Mouse (Mus musculus) ES-Bruce4 (cell line): ENCODE results near the gene Nrsn2. TPM values are rescaled to one million over a fixed set of nuclear protein-coding genes. Genes with fewer than 3 reads are reported as not detected.

Experiments
- H3K27ac ChIP-seq: 2 replicates; pipeline ENCODE4 v1.5.1; 2012; ENCODE audit warnings: low read length, inconsistent platforms; ENCODE audit not compliant: insufficient read depth
- H3K27me3 ChIP-seq: 2 replicates; pipeline ENCODE4 v1.6.1; 2012; ENCODE audit warnings: mild to moderate bottlenecking, low read length, inconsistent platforms; ENCODE audit not compliant: control insufficient read depth, poor library complexity, insufficient read depth, severe bottlenecking
- H3K36me3 ChIP-seq: 2 replicates; pipeline ENCODE4 v1.6.1; 2012; ENCODE audit warnings: inconsistent platforms, mild to moderate bottlenecking, low read length, moderate library complexity; ENCODE audit not compliant: control insufficient read depth, poor library complexity, insufficient read depth, severe bottlenecking
- H3K4me1 ChIP-seq: one replicate; pipeline ENCODE4 v1.8.1; 2011; ENCODE audit warnings: low read length; ENCODE audit not compliant: control insufficient read depth, insufficient read depth
- H3K4me3 ChIP-seq: 2 replicates; pipeline ENCODE4 v1.5.1; 2011; ENCODE audit warnings: low read depth, mild to moderate bottlenecking, low read length
- H3K9ac ChIP-seq: 2 replicates; pipeline ENCODE4 v1.6.1; 2012; ENCODE audit warnings: low read depth, mild to moderate bottlenecking, inconsistent platforms; ENCODE audit not compliant: poor library complexity, severe bottlenecking
- H3K9me3 ChIP-seq: replicated peaks from 2 replicates; pipeline ENCODE4 v1.6.1; 2012; ENCODE audit warnings: mild to moderate bottlenecking, low read length, inconsistent platforms; ENCODE audit not compliant: control insufficient read depth, poor library complexity, insufficient read depth, severe bottlenecking
- CTCF ChIP-seq: IDR thresholded peaks from one replicate; pipeline ENCODE4 v1.8.1; 2011; ENCODE audit warnings: low read depth, low read length
- EP300 ChIP-seq: IDR thresholded peaks from 2 replicates; pipeline ENCODE4 v1.6.1; 2011; ENCODE audit warnings: low read depth, low read length; ENCODE audit not compliant: insufficient read depth
- POLR2A ChIP-seq: IDR thresholded peaks from one replicate; pipeline ENCODE4 v1.8.1; 2011; ENCODE audit warnings: low read length; ENCODE audit not compliant: insufficient read depth
- polyA plus RNA-seq: library from polyadenylated mRNA; stranded (reverse); fragments of >200 nt; gene quantifications from 2 replicates; pipeline ENCODE4 v1.2.4, GENCODE M21; 2011; ENCODE audit warnings: low read depth; ENCODE audit not compliant: missing spikeins, insufficient read depth, insufficient read length

Nrsn2 gene
- 1.1 TPM in 1 of 2 replicates, not detected in the other for polyA plus RNA-seq

DNA sequence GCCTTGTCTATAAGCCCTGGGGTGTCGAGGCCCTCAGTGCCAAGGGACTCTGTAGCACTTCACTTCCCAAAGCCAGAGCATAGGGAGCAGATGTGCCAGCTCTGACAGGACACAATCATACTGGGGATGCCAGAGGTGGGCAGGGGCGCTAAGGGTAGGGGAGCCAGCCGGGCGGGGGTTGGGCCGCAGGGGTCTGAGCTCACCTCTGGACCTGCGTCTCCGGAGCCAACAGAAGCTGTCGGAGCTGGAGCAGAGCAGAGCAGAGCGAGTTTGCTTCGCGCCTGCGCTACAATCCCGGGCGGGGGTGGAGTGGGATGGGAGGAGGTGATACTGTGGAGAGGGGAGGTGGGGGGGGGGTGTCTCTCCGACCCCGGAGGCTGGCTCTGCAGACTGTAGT lies at the start of gene Nrsn2:
Gene Nrsn2, minus strand, starts transcription at position 294 of the 397 bp plus-strand sequence.
- H3K4me3 ChIP-seq, result peak within 1 kb of the TSS; percentile 12; the same call in 1 of the 2 replicates
- no peaks in the 10 kb centered on the region for H3K27me3 ChIP-seq
- TF ChIP-seq CTCF, result no peak
- TF ChIP-seq EP300, result no peak
- no peak for TF ChIP-seq POLR2A
- no peak within 1 kb of the TSS for H3K27ac ChIP-seq
- H3K9ac ChIP-seq, result no peak within 1 kb of the TSS
- no peaks in the 10 kb centered on the region for H3K9me3 ChIP-seq
- peaks cover 3% of the 10 kb centered on the region for H3K4me1 ChIP-seq
- H3K36me3 ChIP-seq, result no peaks in the 10 kb centered on the region

DNA sequence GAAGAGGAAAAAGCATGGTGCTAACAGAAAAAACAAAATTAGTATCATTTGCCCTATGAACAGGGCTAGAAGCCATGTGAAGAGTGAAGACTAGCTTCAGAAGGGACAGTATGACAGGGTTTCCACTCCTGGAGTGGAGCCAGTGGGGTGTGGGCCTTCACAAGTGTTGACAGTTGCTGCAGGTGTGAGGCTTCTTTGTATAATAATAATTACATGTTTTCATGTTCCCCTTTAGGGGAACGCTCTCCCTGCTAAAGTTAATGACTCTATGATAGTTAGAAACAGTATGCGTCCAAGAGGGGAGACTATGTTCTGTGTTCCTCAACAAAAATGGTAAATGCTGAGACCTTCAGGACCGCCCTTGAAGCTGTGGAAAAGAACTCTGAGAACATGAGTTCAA lies 39.3 kb upstream of the Nrsn2 start:
- TF ChIP-seq CTCF (no peak), POLR2A (no peak), EP300 (no peak)
- Histone ChIP-seq H3K27ac (no peak overlapping the region), H3K36me3 (no peaks in the 10 kb centered on the region), H3K27me3 (no peaks in the 10 kb centered on the region), H3K9me3 (peaks cover 6% of the 10 kb centered on the region; the same call in 1 of the 2 replicates), H3K4me3 (no peak overlapping the region), H3K4me1 (no peaks in the 10 kb centered on the region), H3K9ac (peak overlapping the region; percentile 93)

DNA sequence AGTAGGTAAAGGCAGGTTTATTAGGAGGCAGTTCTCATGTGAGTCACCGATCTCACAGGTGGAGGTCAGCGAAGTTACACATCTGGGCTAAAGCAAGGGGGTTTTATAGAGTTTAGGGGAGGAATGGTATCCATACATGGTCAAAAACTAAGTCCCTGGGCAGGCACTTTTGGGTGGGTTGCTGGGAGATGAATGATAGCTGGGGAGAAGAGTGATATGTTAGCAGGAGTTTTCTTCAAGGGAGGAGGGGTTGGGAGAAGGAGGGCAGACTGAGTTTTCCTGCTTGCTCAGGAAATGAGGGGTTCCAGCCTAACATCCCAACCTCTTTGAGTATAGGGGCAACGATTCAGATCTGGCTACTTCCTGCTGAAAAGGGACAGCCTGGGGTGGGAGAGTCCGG lies 38.8 kb upstream of the Nrsn2 start, which contains the start of gene 6820408C15Rik:
Gene 6820408C15Rik, plus strand, starts transcription at position 301 of the 400 bp plus-strand sequence.
- Histone ChIP-seq H3K4me1 (peaks cover 2% of the 10 kb centered on the region), H3K36me3 (no peaks in the 10 kb centered on the region), H3K4me3 (peak within 1 kb of the TSS; percentile 65), H3K9me3 (peaks cover 6% of the 10 kb centered on the region; the same call in 1 of the 2 replicates), H3K27ac (0 out of 2 replicates have a peak within 1 kb of the TSS, but pooled peaks have one; percentile 42), H3K27me3 (no peaks in the 10 kb centered on the region), H3K9ac (peak within 1 kb of the TSS; percentile 93)
- TF ChIP-seq POLR2A (no peak), CTCF (no peak), EP300 (no peak)

DNA sequence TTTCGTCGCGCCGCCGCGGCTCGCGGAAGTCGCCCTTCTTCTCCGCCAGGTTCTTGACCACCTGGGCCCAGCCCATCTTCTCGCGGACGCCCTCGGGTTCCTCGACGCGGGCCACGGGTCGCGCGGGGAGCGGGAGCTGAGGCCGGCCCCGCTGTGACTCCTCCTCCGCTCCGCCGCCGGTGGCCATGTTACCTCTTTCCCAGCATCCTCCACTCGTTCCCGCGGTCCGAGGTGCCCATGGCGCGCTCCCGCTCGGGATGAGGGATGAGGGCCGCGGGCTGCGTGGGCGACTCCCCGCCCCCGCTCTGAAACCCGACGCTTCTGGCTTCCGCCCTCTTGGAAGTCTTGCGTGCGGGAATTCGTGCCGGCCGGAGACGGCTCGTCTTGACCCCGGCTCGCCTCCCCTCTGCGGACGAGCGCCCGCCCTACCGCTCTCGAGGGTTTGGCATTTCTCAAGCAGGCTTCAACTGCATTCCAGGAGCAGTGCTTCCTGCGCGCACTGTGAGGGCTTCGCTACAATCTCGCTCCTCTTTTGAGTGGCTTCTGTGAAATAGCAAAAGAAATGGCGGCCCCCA lies 38.2 kb upstream of the Nrsn2 start, which contains the start of gene Zcchc3:
Gene Zcchc3, minus strand, starts transcription at position 437 of the 575 bp plus-strand sequence.
- Histone ChIP-seq H3K36me3 (no peaks in the 10 kb centered on the region), H3K4me3 (peak within 1 kb of the TSS; percentile 65), H3K27me3 (no peaks in the 10 kb centered on the region), H3K9me3 (peaks cover 6% of the 10 kb centered on the region; the same call in 1 of the 2 replicates), H3K9ac (peak within 1 kb of the TSS; percentile 93), H3K4me1 (peaks cover 2% of the 10 kb centered on the region), H3K27ac (0 out of 2 replicates have a peak within 1 kb of the TSS, but pooled peaks have one; percentile 42)
- TF ChIP-seq EP300 (0 out of 2 replicates have a peak, but pooled peaks have one; percentile 39), CTCF (no peak), POLR2A (no peak)

DNA sequence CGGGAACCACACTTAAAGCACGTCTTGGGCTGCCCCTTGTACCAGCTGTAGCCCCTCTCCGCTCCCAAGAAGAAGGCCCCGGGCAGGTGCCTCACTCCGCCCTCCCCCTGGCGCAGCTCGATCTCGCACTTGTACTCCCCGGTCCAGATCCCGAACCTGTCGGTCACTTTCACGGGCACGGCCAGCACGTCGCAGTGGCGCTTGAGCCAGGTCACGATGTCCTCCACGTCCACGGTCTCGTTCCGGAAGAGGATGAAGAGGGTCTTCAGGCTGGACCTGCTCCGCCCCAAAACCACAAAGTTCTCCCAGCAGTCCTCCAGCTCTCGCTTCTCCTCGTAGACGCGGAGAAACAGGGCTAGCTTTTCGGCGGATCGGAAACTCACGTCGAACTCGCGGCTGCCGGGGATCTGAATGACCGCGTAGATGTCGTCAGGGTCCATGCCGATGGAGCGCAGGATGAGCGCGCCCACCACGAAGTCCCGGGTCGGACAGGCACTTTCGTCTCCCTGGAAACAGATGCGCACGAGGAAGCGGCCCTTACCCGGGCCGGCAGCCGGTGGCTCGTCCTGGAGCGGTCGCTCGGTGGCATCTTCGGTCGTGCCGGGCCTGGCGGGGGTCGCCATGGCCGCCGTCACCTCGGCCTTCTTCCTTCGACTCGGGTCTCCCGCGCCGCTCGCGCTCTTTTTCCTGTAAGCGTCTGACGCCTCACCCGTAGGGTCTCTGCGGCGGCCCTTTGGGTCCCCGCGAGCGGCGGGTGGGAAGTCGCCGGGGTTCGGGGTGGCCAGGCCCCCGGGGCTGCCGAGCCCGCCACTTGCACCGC lies 37.5 kb upstream of the Nrsn2 start:
- Histone ChIP-seq H3K9ac (peak overlapping the region; percentile 93), H3K4me1 (peaks cover 2% of the 10 kb centered on the region), H3K4me3 (peak overlapping the region; percentile 65), H3K36me3 (no peaks in the 10 kb centered on the region), H3K27ac (no peak overlapping the region), H3K9me3 (peaks cover 6% of the 10 kb centered on the region; the same call in 1 of the 2 replicates), H3K27me3 (no peaks in the 10 kb centered on the region)
- TF ChIP-seq POLR2A, result no peak
- no peak for TF ChIP-seq CTCF
- TF ChIP-seq EP300, result no peak
